Mouse (Mus musculus) midbrain, embryonic 15.5 days (tissue): ENCODE data around the gene Bfsp2. TPM values are rescaled to one million over a fixed set of nuclear protein-coding genes. Genes with fewer than 3 reads are reported as not detected.

Experiments
- ATAC-seq: fragments of 200-750 bp; cut with Nextera tagmentation; replicated peaks from 2 replicates; pipeline ENCODE4 v1.8.0; 2017; ENCODE audit warnings: moderate TSS enrichment
- H3K27ac ChIP-seq: fragments of 300-500 bp; sonication (generic); 2 replicates; pipeline ENCODE4 v1.5.1; 2015; ENCODE audit warnings: mild to moderate bottlenecking, inconsistent platforms
- H3K27me3 ChIP-seq: fragments of 300-500 bp; sonication (generic); replicated peaks from 2 replicates; pipeline ENCODE4 v1.6.1; 2015; ENCODE audit warnings: inconsistent platforms
- H3K36me3 ChIP-seq: fragments of 300-500 bp; sonication (generic); replicated peaks from 2 replicates; pipeline ENCODE4 v1.6.1; 2015; ENCODE audit warnings: inconsistent platforms
- H3K4me1 ChIP-seq: fragments of 300-500 bp; sonication (generic); 2 replicates; pipeline ENCODE4 v1.6.1; 2015; ENCODE audit warnings: inconsistent platforms
- H3K4me2 ChIP-seq: fragments of 300-500 bp; sonication (generic); 2 replicates; pipeline ENCODE4 v1.6.1; 2015; ENCODE audit warnings: inconsistent platforms, mild to moderate bottlenecking, moderate library complexity
- H3K4me3 ChIP-seq: fragments of 300-500 bp; sonication (generic); 2 replicates; pipeline ENCODE4 v1.5.1; 2015; ENCODE audit warnings: mild to moderate bottlenecking, inconsistent platforms
- H3K9ac ChIP-seq: fragments of 300-500 bp; sonication (generic); 2 replicates; pipeline ENCODE4 v1.6.1; 2015; ENCODE audit warnings: mild to moderate bottlenecking, inconsistent platforms
- H3K9me3 ChIP-seq: fragments of 300-500 bp; sonication (generic); 2 replicates; pipeline ENCODE4 v1.6.1; 2016; ENCODE audit warnings: inconsistent platforms
- WGBS: fragments of 180-500 bp; shearing (Covaris S2); methylation state at CpG from one replicate; pipeline ENCODE4 v1.1.7; 2015; ENCODE audit warnings: mixed read lengths; 5-methylcytosine and 5-hydroxymethylcytosine counted together
- polyA plus RNA-seq: library from polyadenylated mRNA; unstranded; fragments of >200 nt; fragmentation: Nextera tagmentation; extraction: Ambion mirVana; gene quantifications from 2 replicates; pipeline ENCODE4 v1.2.1, GENCODE M21; 2015

Bfsp2 gene
- polyA plus RNA-seq, 1 experiment from 2014 or later = 2.3 TPM

GRCm38 (mm10) chr9:103501861-103502364 lies 21.7 kb upstream of the Bfsp2 start:
- Histone ChIP-seq H3K9ac (no peak overlapping the region), H3K4me3 (no peak overlapping the region), H3K27me3 (peaks cover 22% of the 10 kb centered on the region), H3K9me3 (no peaks in the 10 kb centered on the region), H3K4me2 (peak overlapping the region; percentile 4; the same call in 1 of the 2 replicates), H3K4me1 (peaks cover 39% of the 10 kb centered on the region), H3K36me3 (no peaks in the 10 kb centered on the region), H3K27ac (peak overlapping the region; percentile 62)
- WGBS = 7% methylated on average over 14 of the region's 14 CpGs
- ATAC-seq = peak; percentile 69

GRCm38 (mm10) chr9:103499366-103499765 lies 19.1 kb upstream of the Bfsp2 start:
- no peak for ATAC-seq
- Histone ChIP-seq H3K4me1 (peaks cover 32% of the 10 kb centered on the region), H3K27ac (no peak overlapping the region), H3K4me3 (no peak overlapping the region), H3K9me3 (no peaks in the 10 kb centered on the region), H3K9ac (no peak overlapping the region), H3K36me3 (no peaks in the 10 kb centered on the region), H3K4me2 (no peak overlapping the region), H3K27me3 (peaks cover 22% of the 10 kb centered on the region)
- 88% methylated on average over 18 of the region's 18 CpGs for WGBS

DNA sequence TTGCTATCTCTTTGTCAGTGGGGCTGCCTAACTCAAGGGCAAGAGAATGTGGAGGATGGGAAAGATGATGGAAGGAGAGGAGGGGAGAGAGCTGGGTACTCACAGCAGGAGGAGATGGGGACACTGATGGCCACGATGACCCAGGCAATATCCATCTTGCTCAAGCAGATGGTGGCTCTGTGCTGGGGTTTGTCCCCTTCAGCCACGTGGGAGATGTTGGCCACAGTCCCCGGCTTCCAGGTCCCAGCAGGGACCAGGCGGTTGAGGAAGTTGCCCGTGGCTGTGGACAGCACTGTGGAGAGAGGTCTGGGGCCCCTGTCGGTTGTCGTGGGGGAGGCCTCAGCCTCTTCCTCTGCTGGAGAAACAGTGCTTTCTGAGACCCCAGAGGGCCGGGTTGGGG lies 18.5 kb upstream of the Bfsp2 start:
- peaks cover 22% of the 10 kb centered on the region for H3K27me3 ChIP-seq
- H3K4me2 ChIP-seq = no peak overlapping the region
- H3K4me1 ChIP-seq = peaks cover 28% of the 10 kb centered on the region
- no peaks in the 10 kb centered on the region for H3K9me3 ChIP-seq
- no peak overlapping the region for H3K4me3 ChIP-seq
- no peaks in the 10 kb centered on the region for H3K36me3 ChIP-seq
- WGBS = 66% methylated on average over 8 of the region's 8 CpGs
- ATAC-seq = no peak
- H3K27ac ChIP-seq = no peak overlapping the region
- H3K9ac ChIP-seq = no peak overlapping the region

GRCm38 (mm10) chr9:103495391-103495790 lies 15.2 kb upstream of the Bfsp2 start:
- ATAC-seq = no peak
- no peaks in the 10 kb centered on the region for H3K9me3 ChIP-seq
- no peak overlapping the region for H3K4me3 ChIP-seq
- 85% methylated on average over 11 of the region's 11 CpGs for WGBS
- no peak overlapping the region for H3K27ac ChIP-seq
- H3K36me3 ChIP-seq = no peaks in the 10 kb centered on the region
- H3K4me2 ChIP-seq = no peak overlapping the region
- H3K9ac ChIP-seq = no peak overlapping the region
- peaks cover 26% of the 10 kb centered on the region for H3K27me3 ChIP-seq
- peaks cover 12% of the 10 kb centered on the region for H3K4me1 ChIP-seq

DNA sequence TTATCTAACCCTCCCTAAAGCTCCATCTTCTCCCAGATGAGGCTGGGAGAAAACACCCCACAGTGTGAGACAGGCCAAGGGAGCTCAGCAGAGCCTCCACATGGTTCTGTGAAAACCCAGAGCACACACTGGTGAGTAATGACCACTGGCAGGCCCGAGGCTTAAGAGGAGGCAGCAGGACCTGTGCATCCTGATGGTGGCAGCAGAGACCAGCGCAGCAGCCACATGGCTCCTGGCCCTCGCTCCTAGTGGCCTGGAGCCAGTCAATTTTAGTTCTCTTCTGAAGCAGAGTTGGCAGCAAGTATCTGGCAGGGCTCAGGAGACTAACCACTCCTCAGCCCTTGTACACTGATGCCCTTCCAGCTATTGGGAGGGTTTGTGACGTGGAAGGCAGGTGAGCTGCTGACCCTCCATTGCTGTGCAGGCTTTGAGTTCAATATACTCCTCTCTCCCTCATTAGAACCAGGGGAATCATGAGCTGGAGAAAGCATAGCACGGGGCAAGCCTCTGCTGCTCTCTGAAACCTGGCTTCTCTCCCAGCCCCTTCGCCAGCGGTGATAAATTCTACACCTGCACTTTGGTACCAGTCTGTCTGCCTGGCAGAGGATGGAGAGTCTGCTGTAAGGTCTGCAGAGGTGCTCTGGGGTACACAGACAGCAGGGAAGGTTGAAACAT lies 14.3 kb upstream of the Bfsp2 start:
- WGBS = 30% methylated on average over 7 of the region's 7 CpGs
- Histone ChIP-seq H3K27me3 (peaks cover 18% of the 10 kb centered on the region), H3K27ac (0 out of 2 replicates have a peak overlapping the region, but pooled peaks have one; percentile 18), H3K4me2 (no peak overlapping the region), H3K4me3 (no peak overlapping the region), H3K4me1 (peaks cover 12% of the 10 kb centered on the region), H3K36me3 (no peaks in the 10 kb centered on the region), H3K9me3 (no peaks in the 10 kb centered on the region), H3K9ac (no peak overlapping the region)
- ATAC-seq = peak; percentile 88

DNA sequence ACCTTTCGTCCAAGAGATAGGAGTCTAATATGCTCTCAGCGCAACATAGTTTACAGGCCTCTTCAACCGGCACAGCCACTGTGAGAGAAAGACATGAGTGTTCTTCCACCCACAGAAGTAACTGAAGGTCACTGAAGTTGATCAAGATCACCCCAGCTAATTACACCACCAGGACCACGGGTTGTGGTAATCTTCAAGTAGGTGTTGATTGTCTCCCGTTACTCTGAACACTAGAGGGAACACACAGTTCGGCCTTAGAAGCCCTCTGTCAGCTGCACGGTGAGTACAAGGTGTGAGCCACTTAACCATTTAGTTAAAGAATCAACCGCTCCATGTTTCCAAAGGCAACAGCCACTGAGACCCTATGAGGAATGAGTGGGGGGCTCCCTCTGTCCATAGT lies 11.8 kb upstream of the Bfsp2 start:
- 88% methylated on average over 8 of the region's 8 CpGs for WGBS
- peaks cover 6% of the 10 kb centered on the region; the same call in 1 of the 2 replicates for H3K27me3 ChIP-seq
- no peak overlapping the region for H3K4me3 ChIP-seq
- H3K9me3 ChIP-seq = no peaks in the 10 kb centered on the region
- no peaks in the 10 kb centered on the region for H3K36me3 ChIP-seq
- H3K9ac ChIP-seq = no peak overlapping the region
- no peak for ATAC-seq
- peaks cover 12% of the 10 kb centered on the region for H3K4me1 ChIP-seq
- H3K4me2 ChIP-seq = no peak overlapping the region
- H3K27ac ChIP-seq = no peak overlapping the region

DNA sequence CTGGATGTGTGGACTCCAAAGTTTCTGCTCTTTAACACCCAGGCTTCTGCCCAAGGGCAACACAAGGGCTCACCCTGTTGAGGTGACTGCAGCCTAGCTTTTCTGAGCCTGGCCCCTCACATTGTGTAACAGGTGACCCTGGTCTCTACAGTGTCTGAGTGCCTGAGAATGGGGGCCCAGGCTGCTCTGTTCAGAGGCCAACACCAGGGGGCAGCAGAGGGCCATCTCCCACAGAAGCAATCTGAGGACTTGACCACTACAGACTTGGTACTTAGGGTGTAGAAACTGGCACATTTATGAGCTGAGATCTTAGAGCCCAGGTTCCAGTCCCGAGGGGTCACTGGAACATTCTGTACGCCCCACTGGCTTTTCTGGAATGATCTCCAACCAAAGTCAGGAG lies 10.2 kb upstream of the Bfsp2 start:
- Histone ChIP-seq H3K36me3 (no peaks in the 10 kb centered on the region), H3K4me1 (peaks cover 16% of the 10 kb centered on the region), H3K4me2 (no peak overlapping the region), H3K9me3 (no peaks in the 10 kb centered on the region), H3K27ac (no peak overlapping the region), H3K4me3 (no peak overlapping the region), H3K27me3 (peaks cover 7% of the 10 kb centered on the region; the same call in 1 of the 2 replicates), H3K9ac (no peak overlapping the region)
- peak; percentile 61 for ATAC-seq
- 11% methylated on average over 2 of the region's 2 CpGs for WGBS

- H3K36me3 ChIP-seq = no peaks in the 10 kb centered on the region
- no peaks in the 10 kb centered on the region for H3K9me3 ChIP-seq
- peaks cover 7% of the 10 kb centered on the region; the same call in 1 of the 2 replicates for H3K27me3 ChIP-seq
- no peak for ATAC-seq
- 88% methylated on average over 4 of the region's 4 CpGs for WGBS
- peaks cover 16% of the 10 kb centered on the region for H3K4me1 ChIP-seq
- no peak overlapping the region for H3K9ac ChIP-seq
- no peak overlapping the region for H3K27ac ChIP-seq
- no peak overlapping the region for H3K4me2 ChIP-seq
- no peak overlapping the region for H3K4me3 ChIP-seq
These were observed 9.7 kb upstream of the Bfsp2 start for GRCm38 (mm10) chr9:103489883-103490282.

GRCm38 (mm10) chr9:103489096-103489495 lies 8.9 kb upstream of the Bfsp2 start:
- WGBS = 62% methylated on average over 7 of the region's 7 CpGs
- no peak for ATAC-seq
- Histone ChIP-seq H3K9me3 (no peaks in the 10 kb centered on the region), H3K27ac (no peak overlapping the region), H3K4me1 (peaks cover 8% of the 10 kb centered on the region; the same call in 1 of the 2 replicates), H3K4me2 (no peak overlapping the region), H3K36me3 (no peaks in the 10 kb centered on the region), H3K9ac (no peak overlapping the region), H3K4me3 (no peak overlapping the region), H3K27me3 (peaks cover 7% of the 10 kb centered on the region; the same call in 1 of the 2 replicates)

GRCm38 (mm10) chr9:103486262-103486661 lies 6.0 kb upstream of the Bfsp2 start:
- Histone ChIP-seq H3K27ac (no peak overlapping the region), H3K4me2 (no peak overlapping the region), H3K36me3 (no peaks in the 10 kb centered on the region), H3K9ac (no peak overlapping the region), H3K4me3 (no peak overlapping the region), H3K9me3 (no peaks in the 10 kb centered on the region), H3K4me1 (peaks cover 8% of the 10 kb centered on the region; the same call in 1 of the 2 replicates), H3K27me3 (0 out of 2 replicates have a peak, but pooled peaks cover 4% of the 10 kb centered on the region)
- 89% methylated on average over 6 of the region's 6 CpGs for WGBS
- no peak for ATAC-seq

GRCm38 (mm10) chr9:103485606-103486005 lies 5.4 kb upstream of the Bfsp2 start:
- H3K4me3 ChIP-seq = no peak overlapping the region
- WGBS = 49% methylated on average over 8 of the region's 8 CpGs
- H3K27me3 ChIP-seq = 0 out of 2 replicates have a peak, but pooled peaks cover 4% of the 10 kb centered on the region
- H3K4me1 ChIP-seq = peaks cover 12% of the 10 kb centered on the region; the same call in 1 of the 2 replicates
- H3K9me3 ChIP-seq = no peaks in the 10 kb centered on the region
- H3K9ac ChIP-seq = no peak overlapping the region
- no peak for ATAC-seq
- no peak overlapping the region for H3K4me2 ChIP-seq
- H3K27ac ChIP-seq = no peak overlapping the region
- no peaks in the 10 kb centered on the region for H3K36me3 ChIP-seq

GRCm38 (mm10) chr9:103480603-103481220 lies 492 bp upstream of the Bfsp2 start:
- Histone ChIP-seq H3K4me1 (peaks cover 13% of the 10 kb centered on the region; the same call in 1 of the 2 replicates), H3K4me2 (no peak overlapping the region), H3K27ac (no peak overlapping the region), H3K36me3 (no peaks in the 10 kb centered on the region), H3K9me3 (no peaks in the 10 kb centered on the region), H3K9ac (no peak overlapping the region), H3K27me3 (no peaks in the 10 kb centered on the region), H3K4me3 (no peak overlapping the region)
- WGBS = 44% methylated on average over 8 of the region's 8 CpGs
- ATAC-seq = peak; percentile 48; the same call in 1 of the 2 replicates
